Mouse (Mus musculus) intestine, embryonic 15.5 days (tissue): ENCODE data around the gene Ust. TPM values are rescaled to one million over a fixed set of nuclear protein-coding genes. Genes with fewer than 3 reads are reported as not detected.
A peak's percentile ranks its signal among the peaks of the same experiment; 100 is the strongest.

ENCODE experiments used
- ATAC-seq: fragments of 200-750 bp; cut with Nextera tagmentation; 2 replicates; pipeline ENCODE4 v1.8.0; 2017; ENCODE audit warnings: moderate TSS enrichment, moderate library complexity
- H3K27ac ChIP-seq: fragments of 300-500 bp; sonication (generic); 2 replicates; pipeline ENCODE4 v1.5.1; 2015; ENCODE audit warnings: mild to moderate bottlenecking, inconsistent platforms
- H3K27me3 ChIP-seq: fragments of 300-500 bp; sonication (generic); replicated peaks from 2 replicates; pipeline ENCODE4 v1.6.1; 2015; ENCODE audit warnings: inconsistent platforms
- H3K36me3 ChIP-seq: fragments of 300-500 bp; sonication (generic); 2 replicates; pipeline ENCODE4 v1.6.1; 2015; ENCODE audit warnings: inconsistent platforms
- H3K4me1 ChIP-seq: fragments of 300-500 bp; sonication (generic); replicated peaks from 2 replicates; pipeline ENCODE4 v1.6.1; 2015; ENCODE audit warnings: inconsistent platforms
- H3K4me2 ChIP-seq: fragments of 300-500 bp; sonication (generic); replicated peaks from 2 replicates; pipeline ENCODE4 v1.6.1; 2015; ENCODE audit warnings: mild to moderate bottlenecking, inconsistent platforms
- H3K4me3 ChIP-seq: fragments of 300-500 bp; sonication (generic); replicated peaks from 2 replicates; pipeline ENCODE4 v1.5.1; 2015; ENCODE audit warnings: inconsistent platforms
- H3K9ac ChIP-seq: fragments of 300-500 bp; sonication (generic); 2 replicates; pipeline ENCODE4 v1.6.1; 2015; ENCODE audit warnings: inconsistent platforms
- H3K9me3 ChIP-seq: fragments of 300-500 bp; sonication (generic); 2 replicates; pipeline ENCODE4 v1.6.1; 2016; ENCODE audit warnings: inconsistent platforms
- WGBS: fragments of 180-500 bp; shearing (Covaris S2); methylation state at CpG from one replicate; pipeline ENCODE4 v1.1.7; 2015; 5-methylcytosine and 5-hydroxymethylcytosine counted together
- polyA plus RNA-seq: library from polyadenylated mRNA; unstranded; fragments of >200 nt; fragmentation: Nextera tagmentation; extraction: Ambion mirVana; gene quantifications from 2 replicates; pipeline ENCODE4 v1.2.1, GENCODE M21; 2015

The Ust gene
- polyA plus RNA-seq, 1 experiment from 2014 or later: 4.7 TPM

DNA sequence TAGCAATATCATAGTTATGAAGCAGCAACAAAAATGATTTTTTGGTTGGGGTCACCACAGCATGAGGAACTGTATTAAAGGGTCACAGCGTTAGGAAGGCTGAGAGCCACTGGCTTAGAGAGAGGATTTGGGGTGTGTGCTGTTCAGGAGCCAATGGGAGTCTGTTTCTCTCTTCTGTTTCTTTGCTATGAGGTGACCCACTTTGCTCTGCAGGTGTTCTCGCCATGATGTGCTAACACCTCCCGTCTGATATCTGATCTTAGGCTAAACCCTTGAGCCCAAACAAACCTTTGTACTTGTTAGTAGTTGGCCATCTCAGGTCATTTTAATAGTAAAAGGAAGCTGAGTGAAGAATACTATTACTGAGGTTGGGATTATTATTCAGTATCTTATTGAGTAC lies 292.0 kb downstream of the Ust start:
- Histone ChIP-seq H3K36me3 (no peaks in the 10 kb centered on the region), H3K4me2 (no peak overlapping the region), H3K9ac (no peak overlapping the region), H3K9me3 (no peaks in the 10 kb centered on the region), H3K4me3 (no peak overlapping the region), H3K27me3 (no peaks in the 10 kb centered on the region), H3K27ac (no peak overlapping the region), H3K4me1 (no peaks in the 10 kb centered on the region)
- WGBS: 67% methylated on average over 3 of the region's 3 CpGs
- peak; percentile 28; the same call in 1 of the 2 replicates for ATAC-seq

DNA sequence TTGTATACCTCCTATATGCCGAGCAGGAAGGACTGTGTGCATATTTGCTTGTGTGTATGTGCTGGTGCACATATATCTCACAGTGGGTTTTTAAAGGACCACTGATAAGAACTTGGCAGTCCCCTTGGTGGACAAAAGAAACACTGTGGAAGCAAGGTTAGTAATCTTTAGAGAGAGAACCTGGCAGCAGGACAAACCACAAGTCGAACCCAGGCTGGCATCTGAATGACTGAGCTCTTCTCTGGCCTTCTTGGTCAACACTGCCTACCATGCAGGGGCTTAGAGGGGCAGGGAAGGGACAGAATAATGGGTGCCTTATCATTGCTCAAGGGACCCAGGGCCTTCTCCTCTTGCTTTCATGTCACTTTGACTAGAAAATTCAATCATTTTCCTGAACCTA lies 294.0 kb downstream of the Ust start:
- no peaks in the 10 kb centered on the region for H3K9me3 ChIP-seq
- ATAC-seq: no peak
- WGBS: 75% methylated on average over 2 of the region's 2 CpGs
- no peak overlapping the region for H3K4me3 ChIP-seq
- H3K27me3 ChIP-seq: no peaks in the 10 kb centered on the region
- H3K36me3 ChIP-seq: no peaks in the 10 kb centered on the region
- no peak overlapping the region for H3K27ac ChIP-seq
- no peak overlapping the region for H3K4me2 ChIP-seq
- H3K4me1 ChIP-seq: no peaks in the 10 kb centered on the region
- H3K9ac ChIP-seq: no peak overlapping the region

DNA sequence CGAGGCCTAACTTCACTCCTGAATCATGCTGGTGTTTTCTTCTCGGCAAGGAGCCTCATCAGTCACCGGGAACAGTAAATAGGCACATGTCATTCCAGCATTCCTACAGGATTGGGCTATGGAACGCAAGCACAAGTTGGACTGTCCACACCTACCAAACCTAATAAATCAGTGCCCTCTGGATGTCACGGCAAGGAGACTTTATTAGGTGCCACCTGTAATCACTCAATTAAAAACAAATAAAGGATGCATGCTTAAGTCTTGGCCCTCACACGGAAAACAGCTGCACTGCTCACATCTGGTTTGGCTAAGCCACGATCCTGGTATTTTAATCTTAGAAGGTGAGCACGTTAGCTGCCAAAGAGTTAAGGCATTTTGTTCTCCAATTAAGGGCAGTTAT lies 294.6 kb downstream of the Ust start:
- Histone ChIP-seq H3K4me3 (no peak overlapping the region), H3K36me3 (no peaks in the 10 kb centered on the region), H3K9me3 (no peaks in the 10 kb centered on the region), H3K9ac (no peak overlapping the region), H3K4me2 (no peak overlapping the region), H3K4me1 (no peaks in the 10 kb centered on the region), H3K27me3 (no peaks in the 10 kb centered on the region), H3K27ac (no peak overlapping the region)
- WGBS: 68% methylated on average over 8 of the region's 8 CpGs
- ATAC-seq: no peak

DNA sequence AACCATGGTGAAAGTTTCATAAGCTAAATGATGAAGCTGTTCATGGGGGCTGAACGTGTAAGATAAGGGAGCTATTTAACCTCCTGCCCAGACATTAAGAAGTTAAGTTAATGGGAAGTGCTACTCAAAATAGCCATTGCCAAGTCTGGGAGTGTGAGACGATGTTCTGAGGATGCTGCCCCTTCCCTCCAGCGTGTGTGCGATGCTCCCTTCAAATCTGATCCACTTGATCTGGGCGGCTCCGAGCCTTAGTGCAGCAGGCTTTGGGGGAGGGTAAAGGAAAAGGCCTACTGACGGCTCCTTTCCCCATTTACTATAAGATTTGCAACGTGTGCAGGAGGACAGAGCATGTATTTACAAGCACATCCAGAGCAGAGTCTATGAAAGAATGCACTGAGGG lies 301.7 kb downstream of the Ust start:
- no peak for ATAC-seq
- WGBS: 30% methylated on average over 8 of the region's 8 CpGs
- Histone ChIP-seq H3K9ac (no peak overlapping the region), H3K4me2 (no peak overlapping the region), H3K4me1 (0 out of 2 replicates have a peak, but pooled peaks cover 10% of the 10 kb centered on the region), H3K9me3 (no peaks in the 10 kb centered on the region), H3K36me3 (no peaks in the 10 kb centered on the region), H3K4me3 (no peak overlapping the region), H3K27ac (no peak overlapping the region), H3K27me3 (no peaks in the 10 kb centered on the region)

DNA sequence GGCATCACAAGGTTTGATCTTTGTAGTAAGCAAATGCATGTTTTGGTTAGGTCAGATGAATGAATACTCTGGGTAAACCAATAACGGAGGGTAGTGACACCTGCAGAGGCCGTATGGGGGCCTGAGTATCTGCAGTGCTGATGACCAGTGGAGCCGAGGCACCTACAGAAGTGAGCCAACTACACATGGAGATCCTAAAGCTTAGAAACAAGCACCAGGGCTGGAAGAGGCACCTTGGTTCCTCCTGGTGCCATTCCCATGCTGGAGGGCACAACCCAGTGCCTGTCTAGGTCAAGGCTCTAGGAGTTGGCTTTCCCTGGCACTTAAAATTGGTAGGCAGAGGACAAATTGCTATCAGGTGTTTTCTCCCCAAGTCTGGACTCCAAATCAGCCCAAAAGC lies 303.4 kb downstream of the Ust start:
- Histone ChIP-seq H3K36me3 (no peaks in the 10 kb centered on the region), H3K27me3 (no peaks in the 10 kb centered on the region), H3K9ac (no peak overlapping the region), H3K4me3 (no peak overlapping the region), H3K9me3 (no peaks in the 10 kb centered on the region), H3K27ac (no peak overlapping the region), H3K4me1 (0 out of 2 replicates have a peak, but pooled peaks cover 10% of the 10 kb centered on the region), H3K4me2 (no peak overlapping the region)
- no peak for ATAC-seq
- WGBS: 86% methylated on average over 3 of the region's 3 CpGs

DNA sequence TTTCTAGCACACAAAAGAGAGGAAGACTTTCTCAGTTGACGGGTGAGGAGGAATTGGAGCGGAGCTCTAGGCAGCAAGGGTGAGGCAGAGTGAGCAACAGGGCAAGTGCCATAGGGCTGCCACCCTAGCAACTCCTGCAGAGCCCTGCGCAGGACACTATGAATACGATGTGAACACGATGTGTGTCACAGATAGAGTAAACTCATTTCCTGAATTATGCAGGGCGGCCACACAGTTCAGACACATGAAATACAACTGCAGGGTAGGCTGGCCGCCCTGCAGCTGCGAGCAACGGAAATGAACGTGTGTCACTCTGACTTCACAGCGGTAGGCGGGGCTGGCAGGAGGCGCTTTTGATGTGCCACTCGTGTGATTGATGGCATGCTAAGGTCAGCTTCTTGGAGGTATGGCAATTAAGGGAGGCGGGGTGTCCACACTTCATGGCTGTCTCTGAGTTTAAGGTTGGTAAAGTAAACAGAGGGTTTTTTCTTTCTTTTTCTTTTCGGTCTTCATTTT lies 304.7 kb downstream of the Ust start:
- Histone ChIP-seq H3K36me3 (no peaks in the 10 kb centered on the region), H3K27me3 (no peaks in the 10 kb centered on the region), H3K9ac (no peak overlapping the region; the same call in 1 of the 2 replicates), H3K4me3 (no peak overlapping the region), H3K27ac (peak overlapping the region; percentile 55; the same call in 1 of the 2 replicates), H3K4me1 (0 out of 2 replicates have a peak, but pooled peaks cover 10% of the 10 kb centered on the region), H3K9me3 (no peaks in the 10 kb centered on the region), H3K4me2 (peak overlapping the region; percentile 45)
- ATAC-seq: peak; percentile 81
- 18% methylated on average over 16 of the region's 16 CpGs for WGBS

DNA sequence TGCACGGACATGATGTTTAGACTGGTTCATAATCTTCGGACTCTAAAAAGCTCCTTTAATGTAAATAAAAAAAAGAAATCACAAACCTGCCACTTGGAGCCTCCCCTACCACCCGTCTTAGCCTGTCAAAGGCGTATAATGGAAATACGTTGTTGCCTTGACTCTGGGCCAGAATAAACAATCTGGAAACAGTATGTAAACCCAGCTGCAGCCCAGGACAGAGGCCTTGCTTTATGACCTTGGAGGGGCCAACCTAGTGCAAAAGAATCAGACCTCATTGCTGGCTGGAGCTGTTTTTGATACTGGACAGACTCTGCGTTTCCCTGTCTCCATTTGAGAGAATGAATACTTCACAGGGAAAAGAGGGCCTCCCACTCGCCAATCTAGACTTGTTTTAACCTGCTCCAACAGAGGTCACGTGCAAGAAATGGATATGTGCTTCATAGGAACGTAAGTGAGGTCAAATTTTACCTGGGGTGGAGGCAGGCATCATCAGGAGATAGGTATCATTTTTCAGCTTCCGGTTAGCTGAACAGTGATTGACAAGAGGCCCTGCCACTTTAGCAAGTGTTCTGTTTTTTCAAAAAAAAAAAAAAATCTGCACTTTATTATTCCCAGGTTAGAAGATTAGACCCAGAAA lies 305.2 kb downstream of the Ust start:
- no peaks in the 10 kb centered on the region for H3K27me3 ChIP-seq
- H3K4me3 ChIP-seq: no peak overlapping the region
- peak overlapping the region; percentile 45 for H3K4me2 ChIP-seq
- H3K4me1 ChIP-seq: 0 out of 2 replicates have a peak, but pooled peaks cover 10% of the 10 kb centered on the region
- H3K9me3 ChIP-seq: no peaks in the 10 kb centered on the region
- peak; percentile 61 for ATAC-seq
- H3K27ac ChIP-seq: peak overlapping the region; percentile 55; the same call in 1 of the 2 replicates
- H3K9ac ChIP-seq: no peak overlapping the region; the same call in 1 of the 2 replicates
- WGBS: 29% methylated on average over 10 of the region's 10 CpGs
- no peaks in the 10 kb centered on the region for H3K36me3 ChIP-seq

DNA sequence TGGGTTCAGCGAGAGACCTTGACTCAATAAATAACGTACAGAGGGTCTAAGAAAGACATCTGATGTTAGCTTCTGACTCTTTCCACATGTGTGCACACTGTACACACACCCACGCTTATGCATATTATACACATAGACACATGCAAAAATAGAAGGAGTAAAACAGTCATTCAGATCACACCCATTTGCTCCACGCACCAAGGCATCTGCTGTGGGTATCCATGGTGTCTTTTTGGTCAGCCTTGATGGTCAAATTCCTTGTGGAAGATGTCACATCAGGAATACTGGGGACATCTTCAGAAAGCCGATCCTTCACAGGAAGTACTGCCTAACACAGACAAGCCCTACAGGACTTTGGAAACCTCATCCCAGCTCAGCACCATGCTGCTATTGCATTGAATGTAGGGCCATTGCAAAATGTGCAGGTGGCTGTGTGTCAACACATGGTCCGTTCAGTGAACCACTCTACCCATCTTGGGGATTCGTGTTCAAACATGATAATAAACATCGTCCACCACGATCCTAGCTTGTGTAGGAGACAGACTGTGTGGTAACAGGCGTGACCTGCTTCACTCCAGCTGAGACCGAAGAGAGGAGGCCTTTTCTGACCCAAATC lies 305.9 kb downstream of the Ust start:
- Histone ChIP-seq H3K4me3 (no peak overlapping the region), H3K4me1 (0 out of 2 replicates have a peak, but pooled peaks cover 10% of the 10 kb centered on the region), H3K9ac (no peak overlapping the region), H3K27me3 (no peaks in the 10 kb centered on the region), H3K4me2 (no peak overlapping the region), H3K9me3 (no peaks in the 10 kb centered on the region), H3K36me3 (no peaks in the 10 kb centered on the region), H3K27ac (no peak overlapping the region)
- 61% methylated on average over 11 of the region's 11 CpGs for WGBS
- peak; percentile 39 for ATAC-seq

DNA sequence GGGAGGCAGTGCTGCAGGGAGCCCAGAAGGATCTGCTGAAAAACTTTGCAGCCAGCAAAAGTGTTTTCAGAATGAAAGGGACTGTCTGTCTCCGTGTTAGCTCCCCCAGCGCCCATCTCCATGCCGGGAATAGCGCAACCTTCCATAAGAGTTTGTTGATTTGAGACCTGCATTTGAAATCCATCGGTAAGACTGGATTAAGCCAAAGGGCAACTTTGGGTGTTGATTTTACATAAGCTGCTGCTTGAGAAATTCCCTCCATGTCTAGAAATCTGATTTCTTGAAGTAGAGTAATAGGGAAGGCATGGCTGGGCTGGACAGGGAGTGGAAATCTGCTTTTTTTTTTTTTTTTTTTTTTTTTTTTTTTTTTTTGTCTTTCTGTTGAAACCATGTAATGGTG lies 306.9 kb downstream of the Ust start:
- Histone ChIP-seq H3K36me3 (no peaks in the 10 kb centered on the region), H3K27ac (no peak overlapping the region), H3K9me3 (no peaks in the 10 kb centered on the region), H3K4me1 (0 out of 2 replicates have a peak, but pooled peaks cover 9% of the 10 kb centered on the region), H3K9ac (no peak overlapping the region), H3K27me3 (no peaks in the 10 kb centered on the region), H3K4me2 (no peak overlapping the region), H3K4me3 (no peak overlapping the region)
- no peak for ATAC-seq
- 80% methylated on average over 5 of the region's 5 CpGs for WGBS

DNA sequence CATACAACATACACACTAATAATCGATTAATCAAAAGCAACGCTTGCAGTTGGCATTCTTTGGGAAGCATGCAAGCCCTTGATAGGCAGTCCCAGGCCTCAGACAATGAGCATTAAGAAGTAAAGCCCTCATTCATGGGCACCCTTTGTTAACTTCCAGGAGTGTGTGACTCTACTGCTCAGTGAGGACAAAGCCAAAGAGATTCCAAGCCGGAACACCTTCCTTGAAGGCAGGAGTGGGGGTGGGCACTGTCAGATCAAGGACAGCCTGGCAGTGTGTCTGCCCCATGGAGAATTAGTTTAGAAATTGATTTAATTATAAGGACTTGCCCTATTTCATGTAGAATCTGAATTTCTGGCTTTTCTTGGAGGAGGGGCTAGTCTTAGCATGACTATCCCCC lies 308.3 kb downstream of the Ust start:
- H3K4me1 ChIP-seq: 0 out of 2 replicates have a peak, but pooled peaks cover 9% of the 10 kb centered on the region
- no peaks in the 10 kb centered on the region for H3K27me3 ChIP-seq
- H3K4me2 ChIP-seq: no peak overlapping the region
- WGBS: 81% methylated on average over 3 of the region's 3 CpGs
- no peaks in the 10 kb centered on the region for H3K36me3 ChIP-seq
- no peak for ATAC-seq
- H3K9me3 ChIP-seq: no peaks in the 10 kb centered on the region
- no peak overlapping the region for H3K27ac ChIP-seq
- no peak overlapping the region for H3K9ac ChIP-seq
- H3K4me3 ChIP-seq: no peak overlapping the region

DNA sequence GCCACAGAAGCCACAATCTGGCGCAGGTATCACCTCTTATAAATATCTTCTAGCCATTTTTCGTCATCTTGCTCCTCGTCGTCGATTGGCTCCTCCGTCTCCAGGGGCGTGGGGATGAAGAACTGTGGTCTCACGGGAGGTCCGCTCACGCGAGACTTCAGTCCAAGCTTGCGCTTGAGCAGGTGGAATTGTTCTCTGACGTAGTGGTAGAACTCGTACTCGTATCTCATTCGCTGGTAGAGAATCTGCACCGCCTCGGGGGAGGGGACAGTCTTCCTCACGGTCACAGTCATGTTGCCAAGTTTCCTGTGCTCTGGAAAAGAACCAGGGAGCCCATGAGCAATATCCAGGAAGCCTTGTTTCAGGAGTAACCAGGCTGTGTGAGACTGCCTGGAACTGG lies 311.3 kb downstream of the Ust start:
- no peak for ATAC-seq
- Histone ChIP-seq H3K4me1 (no peaks in the 10 kb centered on the region), H3K4me2 (no peak overlapping the region), H3K27ac (no peak overlapping the region), H3K27me3 (no peaks in the 10 kb centered on the region), H3K36me3 (no peaks in the 10 kb centered on the region), H3K9ac (no peak overlapping the region), H3K4me3 (no peak overlapping the region), H3K9me3 (no peaks in the 10 kb centered on the region)
- 94% methylated on average over 19 of the region's 19 CpGs for WGBS

DNA sequence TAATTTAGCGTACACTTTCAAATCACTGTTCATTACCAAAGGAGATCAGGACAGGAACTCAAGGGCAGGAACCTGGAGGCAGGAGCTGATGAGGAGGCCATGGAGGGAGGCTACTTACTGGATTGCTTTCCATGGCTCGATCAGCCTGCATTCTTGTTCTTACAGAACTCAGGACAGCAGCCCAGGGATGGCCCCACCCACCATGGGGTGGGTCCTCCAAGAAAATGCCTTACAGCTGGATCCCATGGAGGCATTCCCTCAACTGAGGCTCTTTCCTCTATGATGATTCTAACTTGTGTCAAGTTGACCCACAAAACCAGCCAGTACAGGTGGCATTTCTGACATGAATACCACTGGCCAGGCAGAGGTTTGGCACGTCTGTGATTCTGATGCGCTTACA lies 314.9 kb downstream of the Ust start:
- no peak for ATAC-seq
- no peaks in the 10 kb centered on the region for H3K4me1 ChIP-seq

DNA sequence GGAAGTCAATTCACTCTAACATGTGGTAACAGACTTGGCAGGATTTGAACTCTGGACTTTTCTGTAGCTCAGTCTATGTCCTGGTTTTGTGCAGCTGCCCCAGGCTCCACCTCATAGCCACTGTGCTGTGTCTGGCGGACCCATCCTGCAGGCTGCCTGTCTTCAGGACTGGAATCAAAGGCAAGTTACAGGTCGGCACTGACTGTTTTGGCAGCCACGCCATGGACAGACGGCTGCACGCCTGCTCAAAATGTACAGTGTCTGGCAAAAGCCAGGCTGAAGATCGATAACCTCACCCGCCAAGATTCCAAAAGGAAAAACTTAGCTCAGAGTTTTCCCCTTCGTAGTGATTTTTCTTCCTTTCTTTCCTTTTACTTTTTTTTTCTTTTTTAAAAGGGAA lies 318.8 kb downstream of the Ust start:
- Histone ChIP-seq H3K9me3 (no peaks in the 10 kb centered on the region), H3K9ac (no peak overlapping the region), H3K27ac (no peak overlapping the region), H3K27me3 (no peaks in the 10 kb centered on the region), H3K4me1 (no peaks in the 10 kb centered on the region), H3K36me3 (no peaks in the 10 kb centered on the region), H3K4me3 (no peak overlapping the region), H3K4me2 (no peak overlapping the region)
- no peak for ATAC-seq
- 81% methylated on average over 8 of the region's 8 CpGs for WGBS

More for the DNA sequence above, 314.9 kb downstream of the Ust start:
- Histone ChIP-seq H3K4me2 (no peak overlapping the region), H3K9me3 (no peaks in the 10 kb centered on the region), H3K4me3 (no peak overlapping the region), H3K36me3 (no peaks in the 10 kb centered on the region), H3K27me3 (no peaks in the 10 kb centered on the region), H3K27ac (no peak overlapping the region), H3K9ac (no peak overlapping the region)
- 80% methylated on average over 4 of the region's 4 CpGs for WGBS
